Mouse (Mus musculus) CH12.LX (cell line): Measurements from ENCODE around the gene Lhpp. TPM values are rescaled to one million over a fixed set of nuclear protein-coding genes. Genes with fewer than 3 reads are reported as not detected.
A peak's percentile ranks its signal among the peaks of the same experiment; 100 is the strongest.

ENCODE experiments used
- DNase-seq: peaks from one replicate; pipeline ENCODE4 v3.0.0-alpha.2; 2013; ENCODE audit errors: extremely low read depth
- H3K27ac ChIP-seq: 2 replicates; pipeline ENCODE4 v1.5.1; 2012; ENCODE audit warnings: low read depth, mild to moderate bottlenecking, control low read depth, moderate library complexity; ENCODE audit not compliant: insufficient read depth
- H3K27me3 ChIP-seq: replicated peaks from 2 replicates; pipeline ENCODE3; 2012; ENCODE audit warnings: inconsistent platforms
- H3K36me3 ChIP-seq, 2 experiments: replicated peaks in 1 of 2; 2 replicates each; pipeline versions ENCODE3 to v1.6.1; 2012; ENCODE audit warnings: inconsistent platforms in 1 of 2, low read length in 1 of 2, mild to moderate bottlenecking in 1 of 2, mixed read lengths in 1 of 2, moderate library complexity in 1 of 2; ENCODE audit not compliant: control insufficient read depth in 1 of 2, insufficient read depth in 1 of 2
- H3K4me1 ChIP-seq, 2 experiments: 2 replicates each; pipeline ENCODE4 v1.6.1; 2012; ENCODE audit warnings: inconsistent platforms in 1 of 2, moderate library complexity in 1 of 2; ENCODE audit not compliant: insufficient read depth in 2 of 2, control insufficient read depth in 1 of 2
- H3K4me2 ChIP-seq: 2 replicates; pipeline ENCODE4 v1.6.1; 2012; ENCODE audit warnings: low read depth, mild to moderate bottlenecking, control low read depth; ENCODE audit not compliant: poor library complexity, insufficient read depth, severe bottlenecking
- H3K4me3 ChIP-seq, 3 experiments: fragments of 150-350 bp in 1 of 3; sonication (generic) in 1 of 3; replicated peaks in 1 of 3; 2 replicates each; pipeline versions ENCODE3 to v1.5.1; 2011 to 2012; ENCODE audit warnings: low read depth in 2 of 3, low read length in 2 of 3, mild to moderate bottlenecking in 2 of 3, moderate library complexity in 2 of 3, control low read depth in 1 of 3, improper control_type of control experiment in 1 of 3, inconsistent platforms in 1 of 3, mixed read lengths in 1 of 3; ENCODE audit not compliant: poor library complexity in 1 of 3
- H3K79me2 ChIP-seq: replicated peaks from 2 replicates; pipeline ENCODE4 v1.6.1; 2012; ENCODE audit warnings: mild to moderate bottlenecking, moderate library complexity; ENCODE audit not compliant: control insufficient read depth, poor library complexity, insufficient read depth, severe bottlenecking; ENCODE audit errors: extremely low read depth
- H3K9ac ChIP-seq: 2 replicates; pipeline ENCODE4 v1.6.1; 2012; ENCODE audit warnings: low read depth, mild to moderate bottlenecking, control low read depth, moderate library complexity; ENCODE audit not compliant: insufficient read depth
- H3K9me3 ChIP-seq: replicated peaks from 2 replicates; pipeline ENCODE3; 2012; ENCODE audit warnings: low read length, inconsistent platforms, mixed read lengths
- BHLHE40 ChIP-seq: IDR thresholded peaks from 2 replicates; pipeline ENCODE4 v1.6.1; 2011; ENCODE audit warnings: mild to moderate bottlenecking, low read depth, low read length, improper control_type of control experiment
- CTCF ChIP-seq, 2 experiments: IDR thresholded peaks in 1 of 2; conservative IDR thresholded peaks in 1 of 2; 2 replicates each; pipeline ENCODE4 v1.5.1; 2011 to 2012; ENCODE audit warnings: low read depth in 2 of 2, low read length in 2 of 2, improper control_type of control experiment in 1 of 2, inconsistent platforms in 1 of 2, mild to moderate bottlenecking in 1 of 2, moderate library complexity in 1 of 2
- EP300 ChIP-seq: IDR thresholded peaks from 2 replicates; pipeline ENCODE4 v1.6.1; 2011; ENCODE audit warnings: low read length, improper control_type of control experiment
- ETS1 ChIP-seq: conservative IDR thresholded peaks from 2 replicates; pipeline ENCODE4 v1.6.1; 2012; ENCODE audit warnings: low read depth, mild to moderate bottlenecking, inconsistent platforms, low read length, improper control_type of control experiment, moderate library complexity
- GABPA ChIP-seq: IDR thresholded peaks from 2 replicates; pipeline ENCODE4 v1.6.1; 2012; ENCODE audit warnings: low read depth, low read length, improper control_type of control experiment, inconsistent platforms; ENCODE audit not compliant: insufficient replicate concordance
- HCFC1 ChIP-seq: IDR thresholded peaks from 2 replicates; pipeline ENCODE4 v1.6.1; 2012; ENCODE audit warnings: low read depth, mild to moderate bottlenecking, inconsistent platforms, low read length, improper control_type of control experiment
- IRF4 ChIP-seq: IDR thresholded peaks from 2 replicates; pipeline ENCODE4 v1.6.1; 2014; ENCODE audit warnings: low read depth, mild to moderate bottlenecking, inconsistent platforms, low read length, improper control_type of control experiment
- JUN ChIP-seq: IDR thresholded peaks from 2 replicates; pipeline ENCODE4 v1.6.1; 2011; ENCODE audit warnings: low read depth, mild to moderate bottlenecking, low read length, improper control_type of control experiment, moderate library complexity; ENCODE audit not compliant: insufficient read depth
- JUND ChIP-seq: conservative IDR thresholded peaks from 2 replicates; pipeline ENCODE4 v1.6.1; 2011; ENCODE audit warnings: low read depth, low read length, improper control_type of control experiment
- KAT2A ChIP-seq: IDR thresholded peaks from 2 replicates; pipeline ENCODE4 v1.6.1; 2012; ENCODE audit warnings: low read length, improper control_type of control experiment, inconsistent platforms; ENCODE audit not compliant: insufficient replicate concordance
- MAFK ChIP-seq: IDR thresholded peaks from 2 replicates; pipeline ENCODE4 v1.6.1; 2011; ENCODE audit warnings: low read length, improper control_type of control experiment; ENCODE audit not compliant: insufficient replicate concordance
- MAX ChIP-seq: IDR thresholded peaks from 2 replicates; pipeline ENCODE4 v1.6.1; 2011; ENCODE audit warnings: low read length, improper control_type of control experiment
- MAZ ChIP-seq: IDR thresholded peaks from 2 replicates; pipeline ENCODE4 v1.6.1; 2012; ENCODE audit warnings: low read depth, mild to moderate bottlenecking, inconsistent platforms, low read length, improper control_type of control experiment, moderate library complexity
- MEF2A ChIP-seq: IDR thresholded peaks from 2 replicates; pipeline ENCODE4 v1.6.1; 2014; ENCODE audit warnings: low read depth, mild to moderate bottlenecking, inconsistent platforms, low read length, improper control_type of control experiment, borderline replicate concordance
- MYC ChIP-seq: IDR thresholded peaks from 2 replicates; pipeline ENCODE4 v1.6.1; 2011; ENCODE audit warnings: low read depth, mild to moderate bottlenecking, improper control_type of control experiment, low read length
- NELFE ChIP-seq: IDR thresholded peaks from 2 replicates; pipeline ENCODE4 v1.6.1; 2011; ENCODE audit warnings: low read depth, low read length, improper control_type of control experiment
- POLR2A ChIP-seq: IDR thresholded peaks from 2 replicates; pipeline ENCODE4 v1.6.1; 2011; ENCODE audit warnings: low read depth, mild to moderate bottlenecking, improper control_type of control experiment, low read length
- POLR2AphosphoS2 ChIP-seq: IDR thresholded peaks from 2 replicates; pipeline ENCODE4 v1.6.1; 2011; ENCODE audit warnings: low read depth, low read length, improper control_type of control experiment
- SIN3A ChIP-seq: IDR thresholded peaks from 2 replicates; pipeline ENCODE4 v1.6.1; 2012; ENCODE audit warnings: low read length, improper control_type of control experiment, inconsistent platforms
- SMC3 ChIP-seq: IDR thresholded peaks from 2 replicates; pipeline ENCODE4 v1.6.1; 2011; ENCODE audit warnings: low read depth, low read length, improper control_type of control experiment
- TBP ChIP-seq: conservative IDR thresholded peaks from 2 replicates; pipeline ENCODE4 v1.6.1; 2011; ENCODE audit warnings: low read depth, low read length, improper control_type of control experiment
- TCF12 ChIP-seq: IDR thresholded peaks from 2 replicates; pipeline ENCODE4 v1.6.1; 2014; ENCODE audit warnings: low read depth, mild to moderate bottlenecking, inconsistent platforms, low read length, improper control_type of control experiment
- UBTF ChIP-seq: IDR thresholded peaks from 2 replicates; pipeline ENCODE4 v1.6.1; 2012; ENCODE audit warnings: low read depth, mild to moderate bottlenecking, inconsistent platforms, low read length, improper control_type of control experiment, moderate library complexity
- USF1 ChIP-seq: IDR thresholded peaks from 2 replicates; pipeline ENCODE4 v1.6.1; 2014; ENCODE audit warnings: low read depth, mild to moderate bottlenecking, inconsistent platforms, low read length, improper control_type of control experiment
- ZKSCAN1 ChIP-seq: IDR thresholded peaks from 2 replicates; pipeline ENCODE4 v1.6.1; 2012; ENCODE audit warnings: low read depth, inconsistent platforms, low read length, improper control_type of control experiment, borderline replicate concordance
- ZMIZ1 ChIP-seq: IDR thresholded peaks from 2 replicates; pipeline ENCODE4 v1.6.1; 2012; ENCODE audit warnings: low read depth, mild to moderate bottlenecking, inconsistent platforms, low read length, improper control_type of control experiment
- ZNF384 ChIP-seq: IDR thresholded peaks from 2 replicates; pipeline ENCODE4 v1.6.1; 2012; ENCODE audit warnings: low read depth, low read length, improper control_type of control experiment, inconsistent platforms
- dilution Hi-C: fragments of 300-500 bp; cut with MboI; formaldehyde crosslinking; loops from 2 replicates; pipeline ENCODE4 v1.14.3; 2020; ENCODE audit warnings: low sequenced_read_pairs; ENCODE audit not compliant: extremely low pct_unique_long_range_greater_than_20kb, extremely low pct_ligation_motif_present
- in situ Hi-C: fragments of 300-500 bp; cut with MboI; formaldehyde crosslinking; loops from 3 replicates; pipeline ENCODE4 v1.14.3; 2019; ENCODE audit warnings: low sequenced_read_pairs, low pct_ligation_motif_present, low pct_unique_long_range_greater_than_20kb, mixed read lengths
- polyA plus RNA-seq: library from polyadenylated mRNA; unstranded; fragments of >175 nt; gene quantifications from 2 replicates; pipeline ENCODE4 v1.2.1, GENCODE M21; 2012; ENCODE audit warnings: low read depth; ENCODE audit not compliant: insufficient read length
- total RNA-seq, 2 experiments: library from RNA; depleted of rRNA; stranded (reverse); fragments of 300-350 nt in 1 of 2; fragments of >200 nt in 1 of 2; gene quantifications; 2 replicates each; pipeline ENCODE4 v1.2.3; 2012 to 2014

Lhpp gene
- total and polyA plus RNA-seq, 3 experiments = 7.8 to 15.4 (median 14.6) TPM

GRCm38 (mm10) chr7:132719570-132719969 lies 109.1 kb downstream of the Lhpp start:
- H3K9me3 ChIP-seq = no peaks in the 10 kb centered on the region
- H3K4me1 ChIP-seq = peaks cover 41 to 83% of the 10 kb centered on the region in 2 experiments
- peaks cover 16 to 45% of the 10 kb centered on the region in 2 experiments for H3K36me3 ChIP-seq
- TF ChIP-seq ZKSCAN1 (no peak), ZMIZ1 (no peak), ZNF384 (no peak), IRF4 (peak; percentile 77), BHLHE40 (peak; percentile 63), EP300 (peak; percentile 87), ETS1 (peak; percentile 89), UBTF (no peak), POLR2A (0 out of 2 replicates have a peak, but pooled peaks have one; percentile 17), JUND (peak; percentile 73), CTCF (conservative IDR thresholded peaks at IDR 0.05 in 1 of 2, IDR thresholded peaks at IDR 0.05 in 1 of 2; ENCODE audit: low read depth in 2 of 2, low read length in 2 of 2) (peak in 1 of 2 experiments; percentile 36; a peak in 2 of 4 replicates), MAZ (0 out of 2 replicates have a peak, but pooled peaks have one; percentile 28), KAT2A (no peak), MAFK (peak; percentile 79), POLR2AphosphoS2 (peak; percentile 44; the same call in 1 of the 2 replicates), SMC3 (peak; percentile 21; the same call in 1 of the 2 replicates), MEF2A (peak; percentile 77), MYC (no peak), TBP (peak; percentile 62; the same call in 1 of the 2 replicates), GABPA (no peak), NELFE (0 out of 2 replicates have a peak, but pooled peaks have one; percentile 37), SIN3A (peak; percentile 35; the same call in 1 of the 2 replicates), TCF12 (peak; percentile 63), USF1 (no peak), JUN (peak; percentile 47; the same call in 1 of the 2 replicates), HCFC1 (no peak; the same call in 1 of the 2 replicates), MAX (peak; percentile 40; the same call in 1 of the 2 replicates)
- peak overlapping the region; percentile 68 for H3K4me2 ChIP-seq
- dilution Hi-C loops (no loop called here), in situ Hi-C loops (no loop called here)
- no peaks in the 10 kb centered on the region for H3K79me2 ChIP-seq
- H3K4me3 ChIP-seq = peak overlapping the region; percentile 21 to 49 (median 43)
- H3K27me3 ChIP-seq = no peaks in the 10 kb centered on the region
- peak overlapping the region; percentile 80 for H3K27ac ChIP-seq
- peak overlapping the region; percentile 58 for H3K9ac ChIP-seq
- peak; percentile 65 for DNase-seq
